Mouse (Mus musculus) gastrocnemius, postnatal 14 days (tissue): ENCODE measurements at regions not wholly inside any gene's neighbourhood (a gene's known extent, or its start where the extent isn't known, plus 50 kb on each side); places are given as distances from the start of the nearest gene placed in this dataset.
"Not testable (repeated sequence)": the region's sequence is repeated elsewhere in the genome, so short reads cannot be mapped to it uniquely, and the experiment has no call there.

Source experiments
- DNase-seq: peaks from one replicate; pipeline ENCODE4 v3.0.0; 2021; ENCODE audit warnings: mixed read lengths
- intact Hi-C: fragments of 180-260 bp; cut with DNase I; formaldehyde crosslinking; loops from one replicate; pipeline ENCODE4 v1.15.1; 2025; ENCODE audit warnings: low total_unique reads

DNA sequence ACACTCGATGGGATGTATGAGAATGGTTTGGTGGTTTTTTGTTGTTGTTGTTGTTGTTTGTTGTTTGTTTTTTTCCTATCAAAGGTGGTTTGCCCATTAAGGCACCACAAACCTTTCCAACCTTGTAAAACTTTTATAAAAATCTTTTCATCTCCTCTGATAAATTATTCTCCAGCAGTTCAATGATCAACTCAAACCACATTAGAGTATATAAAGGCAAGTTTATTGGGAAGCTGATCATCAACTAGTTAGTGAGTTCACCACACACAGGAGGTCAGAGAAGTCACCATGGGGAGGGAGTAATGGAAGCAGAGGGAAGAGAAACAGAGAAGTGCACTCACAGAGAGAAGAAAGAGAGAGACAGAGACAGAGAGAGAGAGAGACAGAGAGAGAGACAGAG, 132.5 kb upstream of the Thpo start:
- intact Hi-C loops, result no loop called here
- DNase-seq, result no peak

DNA sequence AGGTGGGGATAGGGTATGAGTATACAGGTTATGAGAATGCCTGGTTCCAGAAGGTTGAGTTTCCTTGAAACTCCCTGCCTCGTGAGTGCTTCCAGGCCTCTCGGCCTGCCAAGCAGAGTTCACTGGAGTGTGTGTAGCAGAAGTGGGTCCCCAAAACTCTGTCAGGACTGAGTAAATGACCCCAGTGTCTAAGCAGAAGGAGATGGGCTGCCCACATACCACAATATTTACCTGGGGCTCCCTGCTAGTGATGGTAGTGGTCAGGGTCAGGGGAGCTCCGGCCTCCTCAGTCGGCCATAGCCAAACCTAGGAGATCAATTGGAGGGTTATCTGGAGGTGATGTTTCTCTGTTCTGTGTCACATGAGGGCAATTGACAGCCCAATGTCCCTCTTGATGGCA, 126.9 kb upstream of the Thpo start:
- DNase-seq, result no peak
- intact Hi-C loops, result no loop called here

DNA sequence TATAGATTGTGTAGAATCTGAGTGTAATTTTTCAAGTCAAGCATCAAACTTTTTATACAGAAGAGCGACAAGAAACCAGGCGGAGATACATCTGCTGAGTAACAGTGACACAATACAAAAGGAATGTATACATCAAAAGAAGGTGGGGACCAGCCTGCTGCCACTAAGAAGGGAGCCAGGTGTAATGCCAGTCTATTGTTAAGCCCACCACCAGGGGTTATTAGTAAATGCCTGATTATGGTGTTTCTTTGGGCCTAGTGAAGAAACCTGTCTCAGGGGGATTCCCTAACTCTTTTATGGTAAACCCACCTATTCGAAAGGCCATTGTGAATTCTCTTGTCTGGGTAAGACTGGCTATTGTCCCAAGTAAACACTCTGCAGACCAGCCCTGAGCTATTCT, 126.3 kb upstream of the Thpo start:
- intact Hi-C loops, result not testable (repeated sequence)

DNA sequence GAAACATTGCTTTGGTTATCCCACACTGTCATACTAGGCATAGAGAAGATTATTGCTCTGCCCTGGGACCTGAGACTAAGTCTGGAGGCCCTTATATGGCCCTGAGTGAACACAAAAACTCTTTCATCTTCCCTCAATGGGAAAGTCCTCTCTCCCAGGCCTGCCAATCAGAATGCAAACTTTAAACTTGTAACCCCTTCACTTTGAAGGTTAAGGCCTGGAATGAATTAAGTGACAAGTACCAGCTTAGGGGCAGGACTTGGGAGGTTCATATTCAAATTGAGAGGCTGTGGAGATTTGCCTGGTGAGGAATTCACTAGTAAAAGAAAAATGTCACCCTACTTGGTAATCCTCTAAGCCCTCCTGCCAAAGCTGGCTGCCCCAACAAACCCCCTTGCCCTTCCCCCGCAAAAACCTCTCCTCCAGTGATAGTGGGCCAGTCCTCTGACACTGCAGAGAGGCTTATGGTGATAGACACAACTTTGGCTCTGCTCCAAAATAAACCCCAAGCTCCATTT, 120.4 kb upstream of the Thpo start:
- intact Hi-C loops, result no loop called here
- no peak for DNase-seq

More for the DNA sequence above, 126.3 kb upstream of the Thpo start:
- DNase-seq, result not testable (repeated sequence)

DNA sequence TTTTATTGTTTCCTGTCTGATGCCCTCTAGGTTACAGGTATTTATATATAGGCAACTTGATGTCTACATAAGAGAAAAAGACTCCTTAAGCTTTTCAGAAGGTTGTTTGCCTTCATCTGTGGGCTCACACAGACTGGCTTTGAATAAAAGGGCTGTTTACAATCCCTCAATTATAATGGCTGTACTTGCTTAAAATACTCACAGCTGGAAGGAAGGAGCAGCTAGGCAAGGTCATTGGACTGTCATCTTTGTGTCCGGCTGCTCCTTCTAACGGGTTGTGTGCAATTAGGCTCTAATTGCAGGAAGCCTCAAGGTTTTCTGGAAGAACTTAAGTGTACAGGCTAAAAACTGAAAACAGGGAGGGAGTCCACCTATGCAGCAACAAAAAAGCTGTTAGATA, 103.8 kb upstream of the Thpo start:
- intact Hi-C loops, result no loop called here

DNA sequence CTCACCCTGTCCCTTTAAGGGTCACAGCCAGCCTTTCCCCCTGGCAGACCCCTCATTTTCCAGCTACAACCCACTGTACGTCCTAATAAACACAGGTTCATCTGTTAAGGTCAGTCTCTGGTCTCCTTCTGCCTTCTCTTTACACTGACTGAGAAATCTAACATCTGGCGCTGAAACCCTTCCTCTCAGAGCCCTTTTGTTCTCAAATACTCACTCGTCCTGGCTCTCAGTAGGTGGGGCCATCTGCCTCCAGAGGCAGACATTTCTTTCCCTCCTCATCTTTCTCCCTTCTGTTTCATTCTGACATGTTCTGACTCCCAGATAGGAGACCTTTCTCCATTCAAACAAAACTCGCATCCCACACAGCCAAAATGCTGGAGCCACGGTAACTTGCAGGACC, 102.6 kb upstream of the Thpo start:
- no peak for DNase-seq
- intact Hi-C loops, result no loop called here

More for the DNA sequence above, 103.8 kb upstream of the Thpo start:
- DNase-seq, result no peak

DNA sequence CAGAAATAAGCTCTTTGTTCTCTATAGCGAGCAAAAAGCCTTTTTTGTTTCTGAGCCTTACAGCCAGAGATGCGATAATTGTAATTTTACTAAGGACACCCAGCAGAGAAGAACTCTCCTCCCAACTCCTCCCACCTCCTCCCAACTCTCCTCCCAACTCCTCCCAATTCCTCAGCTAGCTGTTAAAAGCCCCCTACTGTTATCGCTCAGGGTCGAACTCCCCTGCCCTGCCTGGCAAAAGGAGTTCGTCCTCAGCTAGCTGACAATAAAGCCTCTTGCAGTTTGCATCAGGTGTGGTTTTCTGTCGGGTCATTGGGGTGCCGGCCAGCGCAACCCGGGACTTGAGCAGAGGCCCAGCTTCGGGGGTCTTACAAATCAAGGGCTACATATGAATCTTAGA, 99.5 kb upstream of the Thpo start:
- intact Hi-C loops, DNase-seq: not testable (repeated sequence)

DNA sequence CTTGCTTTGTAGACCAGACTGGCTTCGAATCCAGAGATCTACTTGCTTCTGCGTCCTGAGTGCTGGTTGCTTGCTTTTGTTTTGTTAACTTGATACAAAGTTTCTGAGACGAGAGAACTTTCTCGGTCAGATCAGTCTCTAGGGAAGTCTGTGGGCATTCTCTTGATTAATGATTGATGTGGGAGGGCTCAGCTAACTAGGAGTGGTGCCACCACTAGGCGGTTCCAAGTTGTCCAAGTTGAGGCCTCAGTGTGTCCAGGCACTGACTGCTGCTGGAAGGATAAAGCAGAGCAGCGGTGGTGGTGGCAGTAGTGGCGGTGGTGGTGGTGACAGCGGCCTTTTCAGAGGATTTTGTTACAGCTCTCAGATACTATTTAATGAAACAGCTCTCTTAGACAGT, 99.0 kb upstream of the Thpo start:
- intact Hi-C loops, result no loop called here
- no peak for DNase-seq

DNA sequence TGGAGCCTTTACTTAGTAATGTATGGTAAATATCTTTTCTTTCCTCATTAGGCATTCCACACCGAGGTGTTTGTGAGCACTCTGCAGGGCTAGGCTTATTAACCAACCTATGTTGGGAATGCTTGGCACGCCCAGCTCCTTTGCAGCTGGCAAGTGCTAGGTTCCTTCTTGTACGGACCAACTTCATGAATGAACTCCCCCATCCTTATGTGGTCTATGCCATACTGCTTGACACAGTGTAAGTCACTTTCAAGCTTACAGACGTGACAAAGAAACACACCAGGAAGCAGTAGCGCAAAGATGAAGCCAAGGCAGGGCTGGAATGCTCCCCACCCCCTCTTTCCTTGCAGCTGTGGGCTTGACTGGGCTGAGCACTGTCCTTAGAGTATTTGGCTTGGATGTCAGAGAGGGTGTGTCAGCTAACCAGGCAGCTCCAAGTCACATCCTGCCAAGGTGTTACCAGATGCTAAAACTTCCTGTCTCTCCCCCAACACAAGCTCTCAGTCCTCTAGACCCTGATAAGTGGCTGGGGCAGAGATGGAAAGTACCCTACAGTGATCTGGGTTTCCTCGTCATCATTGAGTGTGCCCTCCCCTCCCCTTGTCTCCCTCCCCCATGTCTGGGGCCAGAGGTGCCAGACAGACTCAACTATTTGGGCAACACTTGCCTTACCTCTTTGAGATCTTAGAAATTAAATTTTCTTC, 95.6 kb upstream of the Thpo start:
- no peak for DNase-seq
- intact Hi-C loops, result no loop called here

DNA sequence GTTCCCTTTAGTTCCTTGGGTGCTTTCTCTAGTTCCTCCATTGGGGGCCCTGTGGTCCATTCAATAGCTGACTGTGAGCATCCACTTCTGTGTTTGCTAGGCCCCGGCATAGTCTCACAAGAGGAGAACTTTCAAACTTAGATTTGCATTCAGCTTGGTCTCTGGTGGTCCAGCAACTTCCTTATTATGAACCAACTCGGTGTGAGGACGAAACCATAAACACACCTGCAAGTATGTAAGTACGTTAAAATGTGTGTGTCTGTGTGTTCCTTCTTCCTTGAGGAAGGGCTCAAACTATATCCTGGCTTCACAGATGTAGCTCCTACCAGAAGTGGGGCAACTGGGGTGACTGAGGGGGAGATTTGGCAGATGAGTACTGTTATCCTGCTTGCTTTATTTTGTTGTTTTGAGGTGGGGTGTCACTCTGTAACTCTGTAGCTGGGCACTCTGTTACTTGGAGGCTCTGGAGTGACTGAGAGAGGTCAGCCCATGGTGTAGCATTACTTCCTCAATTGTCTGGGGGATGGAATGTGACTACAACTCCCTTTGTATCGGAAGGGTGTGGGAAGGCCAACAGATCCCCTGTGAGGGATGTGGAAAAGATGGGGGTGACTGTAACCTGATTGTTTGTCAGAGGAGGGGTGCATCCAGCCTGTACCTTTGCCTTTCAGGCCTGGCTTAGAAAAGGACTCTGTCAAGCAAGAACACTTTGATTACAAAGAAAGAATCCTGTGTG, 94.9 kb upstream of the Thpo start:
- intact Hi-C loops, result no loop called here
- DNase-seq, result no peak

DNA sequence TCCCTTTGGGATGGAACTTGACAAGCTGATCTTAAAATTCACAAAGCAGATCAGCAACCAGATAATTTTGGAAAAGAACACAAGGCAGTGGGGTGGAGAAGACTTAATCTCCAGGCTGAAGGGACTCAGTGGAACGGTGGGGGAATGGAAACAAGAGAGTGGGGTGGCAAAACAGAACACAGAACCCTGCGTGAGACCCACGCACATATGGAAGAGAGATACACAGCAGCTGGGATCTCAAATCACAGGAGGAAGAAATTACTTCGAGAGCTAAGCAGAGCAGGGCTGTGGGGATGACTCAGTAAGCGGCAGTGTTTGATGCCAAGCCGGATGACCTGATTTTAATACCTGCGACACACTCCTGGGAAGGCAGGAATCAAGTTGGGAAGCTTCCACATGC, 89.9 kb upstream of the Thpo start:
- intact Hi-C loops, result no loop called here
- DNase-seq, result no peak

DNA sequence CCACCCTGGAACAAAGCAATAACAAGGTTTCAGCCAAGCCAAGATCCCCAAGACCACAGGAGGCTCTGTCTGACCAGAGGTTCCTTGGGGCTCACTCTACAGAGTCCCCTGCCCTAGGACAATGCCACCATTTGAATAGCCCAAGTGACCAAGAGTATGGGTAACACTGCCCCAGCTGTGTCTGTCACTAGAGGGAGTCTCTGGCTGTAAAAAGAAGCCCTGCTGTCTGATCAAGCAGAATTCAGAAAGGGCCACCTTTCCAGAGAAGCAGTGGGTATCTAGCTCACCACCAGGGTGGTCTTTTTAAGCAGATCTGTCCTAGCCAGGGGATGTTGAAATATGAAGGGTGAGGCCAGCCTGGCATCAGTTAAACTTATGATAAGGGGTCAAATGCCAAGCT, 86.6 kb upstream of the Thpo start:
- no peak for DNase-seq
- intact Hi-C loops, result no loop called here

DNA sequence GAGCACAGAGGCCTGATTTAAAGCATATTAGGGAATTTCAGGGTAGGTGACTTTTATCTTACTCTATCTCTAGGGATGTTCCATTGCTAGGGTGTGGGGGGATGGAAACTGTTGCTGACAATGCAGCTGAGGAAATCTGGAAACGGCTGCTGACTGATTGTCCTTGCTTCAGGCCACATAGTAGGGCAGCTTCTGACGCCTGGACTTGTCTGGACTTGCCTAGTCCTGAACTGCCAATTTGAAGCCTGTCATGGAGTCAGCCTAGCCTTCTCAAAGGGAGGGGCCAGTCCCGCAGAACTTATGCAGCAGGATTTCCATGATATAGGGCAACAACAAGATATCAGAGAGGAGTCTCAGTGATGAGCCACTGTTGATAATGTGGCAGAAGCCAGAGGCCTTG, 85.3 kb upstream of the Thpo start:
- no peak for DNase-seq
- intact Hi-C loops, result no loop called here

DNA sequence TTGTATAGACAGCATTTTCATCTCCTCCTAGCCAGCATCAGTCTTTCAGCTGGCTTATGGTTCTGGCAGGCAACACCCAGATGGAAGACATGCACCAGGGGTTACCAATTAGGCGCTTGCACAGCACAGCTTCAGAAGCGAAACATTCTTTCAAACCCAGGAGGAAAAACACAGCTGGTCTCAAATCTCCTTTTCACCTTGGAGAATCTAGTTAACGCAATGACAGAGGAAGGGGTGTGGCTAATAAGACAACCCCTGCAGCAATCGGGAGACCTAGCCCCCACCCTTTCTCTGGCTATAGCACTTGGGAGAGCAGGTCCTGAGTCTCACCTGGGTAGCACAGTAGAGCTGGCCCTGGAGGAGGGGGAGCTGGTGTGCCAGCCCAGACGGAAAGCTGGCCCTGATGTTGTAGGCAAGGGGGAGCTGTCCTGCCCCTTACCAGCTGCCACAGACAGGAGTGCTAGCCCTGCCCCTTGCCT, 84.4 kb upstream of the Thpo start:
- intact Hi-C loops, result no loop called here
- no peak for DNase-seq

DNA sequence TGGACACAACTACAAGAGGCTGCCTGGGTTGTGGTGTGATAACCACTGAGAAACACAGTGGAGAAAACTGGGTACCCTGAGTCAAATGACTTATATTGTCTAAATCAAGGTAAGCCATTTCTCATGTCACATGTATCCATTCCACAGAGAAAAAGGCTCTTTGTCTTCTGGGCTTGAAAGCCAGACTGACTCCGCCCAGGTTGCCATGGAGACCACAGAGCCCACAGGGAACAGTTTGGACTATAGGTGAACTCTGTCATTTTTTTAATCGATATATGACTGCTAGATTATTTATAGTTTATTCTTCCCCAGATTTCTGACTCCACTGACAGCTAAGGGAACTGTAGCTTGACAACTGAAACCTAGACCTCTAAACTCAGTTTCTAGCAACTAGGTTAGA, 80.7 kb upstream of the Thpo start:
- intact Hi-C loops, result no loop called here
- DNase-seq, result no peak

DNA sequence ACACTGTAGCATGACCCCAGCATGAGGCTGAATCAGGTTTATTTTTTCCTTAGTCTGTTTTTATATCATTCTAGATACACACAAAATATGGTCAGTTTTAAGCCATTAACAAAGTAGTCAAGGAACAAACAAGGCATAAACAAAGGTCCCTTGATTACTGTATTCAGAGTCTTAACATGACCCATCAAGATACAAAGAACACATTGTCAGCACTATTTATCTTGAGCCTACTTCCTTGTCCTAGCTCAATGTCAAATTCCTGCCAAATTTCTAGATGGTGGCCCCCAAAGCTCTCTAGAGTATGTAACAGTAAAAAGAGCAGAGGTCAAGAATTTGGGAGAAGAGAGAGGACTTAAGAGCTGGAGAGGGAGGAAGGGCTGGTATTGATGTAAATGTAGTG, 79.9 kb upstream of the Thpo start:
- DNase-seq, result no peak
- intact Hi-C loops, result no loop called here

DNA sequence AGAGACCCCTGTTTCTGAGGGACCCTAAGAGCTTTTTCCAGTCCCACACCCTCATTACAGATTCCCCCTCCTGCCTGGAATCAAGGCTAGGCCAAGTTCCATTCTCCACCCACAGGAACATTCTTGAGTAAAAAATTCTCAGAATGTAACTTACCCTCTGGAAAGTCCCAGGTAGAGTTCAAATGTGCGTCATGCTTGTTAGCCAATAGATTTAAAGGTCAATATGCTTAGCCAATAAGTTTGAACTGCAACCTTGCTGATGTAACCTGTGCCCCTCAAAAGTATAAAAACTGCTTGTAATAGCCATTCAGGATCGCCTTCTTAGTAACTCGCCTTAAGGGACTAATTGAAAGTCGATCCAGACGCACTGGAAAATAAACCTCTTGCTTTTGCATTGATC, 77.7 kb upstream of the Thpo start:
- intact Hi-C loops, DNase-seq: not testable (repeated sequence)

DNA sequence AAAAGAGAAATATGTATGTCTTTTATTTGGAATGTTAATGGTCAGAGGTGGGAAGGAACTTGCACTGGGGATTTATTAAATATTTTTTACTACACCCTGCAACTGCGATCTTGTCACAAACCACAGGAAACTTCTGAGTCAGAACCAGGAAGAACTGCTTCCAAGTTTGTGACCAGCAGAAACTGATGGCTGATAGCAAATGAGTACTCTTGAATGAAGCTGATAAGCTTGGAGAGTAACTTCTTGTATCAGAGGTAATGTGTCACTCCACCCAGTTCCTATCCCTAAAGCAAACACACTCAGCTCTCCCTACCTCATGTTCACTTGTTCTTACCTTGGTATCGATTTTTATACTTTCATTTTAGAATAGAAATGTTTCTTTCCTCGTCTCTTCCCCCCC, 76.0 kb upstream of the Thpo start:
- no peak for DNase-seq
- intact Hi-C loops, result no loop called here

DNA sequence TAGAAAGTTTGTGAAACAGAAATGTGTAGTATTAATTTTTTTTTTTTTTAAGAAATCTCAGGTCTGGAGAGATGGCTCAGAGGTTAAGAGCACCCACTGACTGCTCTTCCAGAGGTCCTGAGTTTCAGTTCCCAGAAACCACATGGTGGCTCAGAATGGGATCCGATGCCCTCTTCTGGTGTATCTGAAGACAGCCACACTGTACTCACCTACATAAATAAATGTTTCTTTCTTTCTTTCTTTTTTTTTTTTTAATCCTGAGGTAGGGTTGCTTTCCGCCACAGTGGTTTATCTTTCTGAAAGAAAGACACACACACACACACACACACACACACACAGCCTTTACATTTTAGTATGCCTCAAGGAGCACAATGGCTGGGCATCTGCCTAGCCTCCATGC, 74.0 kb upstream of the Thpo start:
- DNase-seq, result no peak
- intact Hi-C loops, result loop anchor here (5.0 kb wide), 1 partner anchor 89 kb away; no protein-coding TSS in a partner anchor

DNA sequence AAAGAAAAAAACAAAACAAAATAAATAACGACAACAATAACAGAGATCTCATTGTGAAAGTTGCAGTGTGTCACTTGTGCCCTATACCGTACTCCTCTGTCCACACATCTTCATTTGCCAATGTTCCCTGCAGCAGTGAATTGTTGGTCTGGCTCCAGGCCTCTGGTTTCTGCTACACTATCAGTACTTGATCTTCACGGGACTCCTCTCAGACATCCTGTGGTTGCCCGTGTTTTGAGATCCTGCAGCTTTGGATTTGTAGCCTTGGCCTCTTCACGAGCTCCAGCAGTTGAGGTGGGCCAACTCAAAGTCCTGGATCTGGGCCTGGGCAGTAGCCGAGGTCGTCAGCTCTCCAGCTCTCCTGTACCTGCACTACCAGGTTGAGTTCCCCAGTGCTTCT, 72.4 kb upstream of the Thpo start:
- intact Hi-C loops, result loop anchor here (5.0 kb wide), 1 partner anchor 91 kb away; no protein-coding TSS in a partner anchor
- no peak for DNase-seq

DNA sequence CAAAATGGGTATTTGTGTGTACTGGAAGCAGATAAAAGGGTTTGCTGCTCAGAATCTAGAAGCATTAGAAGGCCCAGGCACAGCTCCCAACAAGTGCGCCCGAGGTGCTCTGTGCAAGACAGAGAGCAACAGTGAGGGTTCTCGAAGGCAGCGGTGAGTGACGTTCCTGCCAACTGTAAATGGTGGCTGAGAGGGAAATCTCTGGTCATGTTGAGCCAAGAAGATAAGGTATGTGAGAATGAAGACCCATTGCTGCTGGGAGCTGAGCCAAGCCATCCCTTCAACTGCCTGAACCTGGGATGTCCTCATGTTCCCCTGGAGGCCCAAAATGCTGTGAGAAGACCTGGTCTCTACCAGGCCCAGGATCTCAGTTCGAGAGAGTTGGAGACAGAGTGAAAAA, 71.5 kb upstream of the Thpo start:
- intact Hi-C loops, result loop anchor here (5.0 kb wide), 1 partner anchor 92 kb away; no protein-coding TSS in a partner anchor
- DNase-seq, result no peak
